Mouse (Mus musculus) CH12.LX (cell line): ENCODE measurements around the gene Galnt3. TPM values are rescaled to one million over a fixed set of nuclear protein-coding genes. Genes with fewer than 3 reads are reported as not detected.

Source experiments
- DNase-seq: peaks from one replicate; pipeline ENCODE4 v3.0.0-alpha.2; 2013; ENCODE audit errors: extremely low read depth
- H3K27ac ChIP-seq: 2 replicates; pipeline ENCODE4 v1.5.1; 2012; ENCODE audit warnings: low read depth, mild to moderate bottlenecking, control low read depth, moderate library complexity; ENCODE audit not compliant: insufficient read depth
- H3K27me3 ChIP-seq: replicated peaks from 2 replicates; pipeline ENCODE3; 2012; ENCODE audit warnings: inconsistent platforms
- H3K36me3 ChIP-seq, 2 experiments: replicated peaks in 1 of 2; 2 replicates each; pipeline versions ENCODE3 to v1.6.1; 2012; ENCODE audit warnings: inconsistent platforms in 1 of 2, low read length in 1 of 2, mild to moderate bottlenecking in 1 of 2, mixed read lengths in 1 of 2, moderate library complexity in 1 of 2; ENCODE audit not compliant: control insufficient read depth in 1 of 2, insufficient read depth in 1 of 2
- H3K4me1 ChIP-seq, 2 experiments: 2 replicates each; pipeline ENCODE4 v1.6.1; 2012; ENCODE audit warnings: inconsistent platforms in 1 of 2, moderate library complexity in 1 of 2; ENCODE audit not compliant: insufficient read depth in 2 of 2, control insufficient read depth in 1 of 2
- H3K4me2 ChIP-seq: 2 replicates; pipeline ENCODE4 v1.6.1; 2012; ENCODE audit warnings: low read depth, mild to moderate bottlenecking, control low read depth; ENCODE audit not compliant: poor library complexity, insufficient read depth, severe bottlenecking
- H3K4me3 ChIP-seq, 3 experiments: fragments of 150-350 bp in 1 of 3; sonication (generic) in 1 of 3; replicated peaks in 1 of 3; 2 replicates each; pipeline versions ENCODE3 to v1.5.1; 2011 to 2012; ENCODE audit warnings: low read depth in 2 of 3, low read length in 2 of 3, mild to moderate bottlenecking in 2 of 3, moderate library complexity in 2 of 3, control low read depth in 1 of 3, improper control_type of control experiment in 1 of 3, inconsistent platforms in 1 of 3, mixed read lengths in 1 of 3; ENCODE audit not compliant: poor library complexity in 1 of 3
- H3K79me2 ChIP-seq: replicated peaks from 2 replicates; pipeline ENCODE4 v1.6.1; 2012; ENCODE audit warnings: mild to moderate bottlenecking, moderate library complexity; ENCODE audit not compliant: control insufficient read depth, poor library complexity, insufficient read depth, severe bottlenecking; ENCODE audit errors: extremely low read depth
- H3K9ac ChIP-seq: 2 replicates; pipeline ENCODE4 v1.6.1; 2012; ENCODE audit warnings: low read depth, mild to moderate bottlenecking, control low read depth, moderate library complexity; ENCODE audit not compliant: insufficient read depth
- H3K9me3 ChIP-seq: replicated peaks from 2 replicates; pipeline ENCODE3; 2012; ENCODE audit warnings: low read length, inconsistent platforms, mixed read lengths
- CTCF ChIP-seq, 2 experiments: IDR thresholded peaks in 1 of 2; conservative IDR thresholded peaks in 1 of 2; 2 replicates each; pipeline ENCODE4 v1.5.1; 2011 to 2012; ENCODE audit warnings: low read depth in 2 of 2, low read length in 2 of 2, improper control_type of control experiment in 1 of 2, inconsistent platforms in 1 of 2, mild to moderate bottlenecking in 1 of 2, moderate library complexity in 1 of 2
- ELF1 ChIP-seq: IDR thresholded peaks from 2 replicates; pipeline ENCODE4 v1.6.1; 2014; ENCODE audit warnings: low read depth, mild to moderate bottlenecking, inconsistent platforms, low read length, improper control_type of control experiment
- HCFC1 ChIP-seq: IDR thresholded peaks from 2 replicates; pipeline ENCODE4 v1.6.1; 2012; ENCODE audit warnings: low read depth, mild to moderate bottlenecking, inconsistent platforms, low read length, improper control_type of control experiment
- JUN ChIP-seq: IDR thresholded peaks from 2 replicates; pipeline ENCODE4 v1.6.1; 2011; ENCODE audit warnings: low read depth, mild to moderate bottlenecking, low read length, improper control_type of control experiment, moderate library complexity; ENCODE audit not compliant: insufficient read depth
- KAT2A ChIP-seq: IDR thresholded peaks from 2 replicates; pipeline ENCODE4 v1.6.1; 2012; ENCODE audit warnings: low read length, improper control_type of control experiment, inconsistent platforms; ENCODE audit not compliant: insufficient replicate concordance
- MAFK ChIP-seq: IDR thresholded peaks from 2 replicates; pipeline ENCODE4 v1.6.1; 2011; ENCODE audit warnings: low read length, improper control_type of control experiment; ENCODE audit not compliant: insufficient replicate concordance
- MAX ChIP-seq: IDR thresholded peaks from 2 replicates; pipeline ENCODE4 v1.6.1; 2011; ENCODE audit warnings: low read length, improper control_type of control experiment
- MAZ ChIP-seq: IDR thresholded peaks from 2 replicates; pipeline ENCODE4 v1.6.1; 2012; ENCODE audit warnings: low read depth, mild to moderate bottlenecking, inconsistent platforms, low read length, improper control_type of control experiment, moderate library complexity
- MXI1 ChIP-seq: IDR thresholded peaks from 2 replicates; pipeline ENCODE4 v1.6.1; 2011; ENCODE audit warnings: mild to moderate bottlenecking, low read depth, low read length, improper control_type of control experiment
- NELFE ChIP-seq: IDR thresholded peaks from 2 replicates; pipeline ENCODE4 v1.6.1; 2011; ENCODE audit warnings: low read depth, low read length, improper control_type of control experiment
- NRF1 ChIP-seq: IDR thresholded peaks from 2 replicates; pipeline ENCODE4 v1.6.1; 2014; ENCODE audit warnings: low read depth, mild to moderate bottlenecking, inconsistent platforms, low read length, improper control_type of control experiment, moderate library complexity
- POLR2A ChIP-seq: IDR thresholded peaks from 2 replicates; pipeline ENCODE4 v1.6.1; 2011; ENCODE audit warnings: low read depth, mild to moderate bottlenecking, improper control_type of control experiment, low read length
- POLR2AphosphoS2 ChIP-seq: IDR thresholded peaks from 2 replicates; pipeline ENCODE4 v1.6.1; 2011; ENCODE audit warnings: low read depth, low read length, improper control_type of control experiment
- RAD21 ChIP-seq: IDR thresholded peaks from 2 replicates; pipeline ENCODE4 v1.6.1; 2011; ENCODE audit warnings: low read depth, mild to moderate bottlenecking, low read length, improper control_type of control experiment, moderate library complexity
- SIN3A ChIP-seq: IDR thresholded peaks from 2 replicates; pipeline ENCODE4 v1.6.1; 2012; ENCODE audit warnings: low read length, improper control_type of control experiment, inconsistent platforms
- TBP ChIP-seq: conservative IDR thresholded peaks from 2 replicates; pipeline ENCODE4 v1.6.1; 2011; ENCODE audit warnings: low read depth, low read length, improper control_type of control experiment
- USF2 ChIP-seq: conservative IDR thresholded peaks from 2 replicates; pipeline ENCODE4 v1.6.1; 2011; ENCODE audit warnings: low read depth, low read length, improper control_type of control experiment
- ZC3H11A ChIP-seq: IDR thresholded peaks from 2 replicates; pipeline ENCODE4 v1.6.1; 2012; ENCODE audit warnings: low read depth, mild to moderate bottlenecking, inconsistent platforms, low read length, improper control_type of control experiment
- ZKSCAN1 ChIP-seq: IDR thresholded peaks from 2 replicates; pipeline ENCODE4 v1.6.1; 2012; ENCODE audit warnings: low read depth, inconsistent platforms, low read length, improper control_type of control experiment, borderline replicate concordance
- ZMIZ1 ChIP-seq: IDR thresholded peaks from 2 replicates; pipeline ENCODE4 v1.6.1; 2012; ENCODE audit warnings: low read depth, mild to moderate bottlenecking, inconsistent platforms, low read length, improper control_type of control experiment
- ZNF384 ChIP-seq: IDR thresholded peaks from 2 replicates; pipeline ENCODE4 v1.6.1; 2012; ENCODE audit warnings: low read depth, low read length, improper control_type of control experiment, inconsistent platforms
- dilution Hi-C: fragments of 300-500 bp; cut with MboI; formaldehyde crosslinking; loops from 2 replicates; pipeline ENCODE4 v1.14.3; 2020; ENCODE audit warnings: low sequenced_read_pairs; ENCODE audit not compliant: extremely low pct_unique_long_range_greater_than_20kb, extremely low pct_ligation_motif_present
- in situ Hi-C: fragments of 300-500 bp; cut with MboI; formaldehyde crosslinking; loops from 3 replicates; pipeline ENCODE4 v1.14.3; 2019; ENCODE audit warnings: low sequenced_read_pairs, low pct_ligation_motif_present, low pct_unique_long_range_greater_than_20kb, mixed read lengths
- polyA plus RNA-seq: library from polyadenylated mRNA; unstranded; fragments of >175 nt; gene quantifications from 2 replicates; pipeline ENCODE4 v1.2.1, GENCODE M21; 2012; ENCODE audit warnings: low read depth; ENCODE audit not compliant: insufficient read length
- total RNA-seq, 2 experiments: library from RNA; depleted of rRNA; stranded (reverse); fragments of 300-350 nt in 1 of 2; fragments of >200 nt in 1 of 2; gene quantifications; 2 replicates each; pipeline ENCODE4 v1.2.3; 2012 to 2014

Gene Galnt3
- total and polyA plus RNA-seq, 3 experiments: 0.55 to 0.76 TPM; not detected in 1

DNA sequence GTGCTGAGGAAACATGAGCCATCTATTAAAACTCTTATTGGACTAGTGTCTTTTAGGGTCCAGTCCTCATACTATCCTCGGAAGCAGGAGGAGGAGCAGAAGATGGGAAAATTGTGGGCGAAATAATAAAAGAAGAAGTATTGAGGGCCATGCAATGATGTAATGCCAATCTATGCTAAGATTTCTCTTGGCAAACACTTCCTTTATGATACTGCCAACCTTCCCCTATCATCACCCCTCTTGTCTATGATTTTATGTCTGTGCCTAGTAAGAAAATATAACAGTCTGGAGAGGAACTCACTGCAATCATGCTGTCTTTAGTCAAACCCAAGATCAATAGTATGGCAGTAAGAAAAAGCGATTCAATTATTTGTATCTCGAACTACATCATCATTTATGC is 18.5 kb upstream of the Galnt3 start:
- Histone ChIP-seq H3K4me2 (no peak overlapping the region), H3K27ac (no peak overlapping the region), H3K4me3 (no peak overlapping the region), H3K4me1 (no peaks in the 10 kb centered on the region), H3K27me3 (no peaks in the 10 kb centered on the region), H3K9ac (no peak overlapping the region)
- no peak for DNase-seq
- no peak for TF ChIP-seq RAD21
- no peak for TF ChIP-seq MAFK
- no peak for TF ChIP-seq POLR2A
- no peak for TF ChIP-seq ZNF384
- TF ChIP-seq, all 38 proteins: peak for 0
- H3K79me2 ChIP-seq: no peaks in the 10 kb centered on the region
- no peaks in the 10 kb centered on the region for H3K36me3 ChIP-seq
- H3K9me3 ChIP-seq: peaks cover 2% of the 10 kb centered on the region
- in situ Hi-C loops (no loop called here), dilution Hi-C loops (no loop called here)

DNA sequence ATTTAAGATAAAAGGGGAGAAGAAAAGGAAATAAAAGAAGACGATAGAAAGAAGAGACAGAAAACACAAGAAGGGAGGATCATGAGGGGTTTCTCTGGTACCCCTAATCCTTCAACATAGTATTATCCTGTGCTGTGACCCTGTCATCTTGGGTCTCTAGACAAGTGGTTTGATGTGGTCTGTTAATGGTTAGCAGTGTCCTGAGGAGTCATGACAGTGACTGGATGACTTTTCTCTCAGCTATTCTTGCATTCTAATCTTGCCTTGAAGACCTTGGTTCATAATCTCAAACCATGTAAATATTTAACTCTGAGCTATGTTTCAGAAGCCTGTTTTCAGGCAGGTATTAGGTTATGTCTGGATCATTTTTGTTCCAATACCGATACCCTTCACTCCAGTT is 17.9 kb upstream of the Galnt3 start:
- dilution Hi-C loops (no loop called here), in situ Hi-C loops (no loop called here)
- Histone ChIP-seq H3K79me2 (no peaks in the 10 kb centered on the region), H3K4me3 (no peak overlapping the region), H3K4me1 (no peaks in the 10 kb centered on the region), H3K9me3 (peaks cover 2% of the 10 kb centered on the region), H3K4me2 (no peak overlapping the region), H3K27me3 (no peaks in the 10 kb centered on the region), H3K9ac (no peak overlapping the region), H3K36me3 (no peaks in the 10 kb centered on the region), H3K27ac (no peak overlapping the region)
- no peak for TF ChIP-seq KAT2A
- TF ChIP-seq ZMIZ1: no peak
- TF ChIP-seq MAX: no peak
- TF ChIP-seq NRF1: no peak
- no peak for TF ChIP-seq MAZ
- no peak for TF ChIP-seq POLR2AphosphoS2
- no peak for TF ChIP-seq USF2
- TF ChIP-seq MXI1: no peak
- no peak for TF ChIP-seq ZKSCAN1
- TF ChIP-seq ELF1: no peak
- TF ChIP-seq JUN: no peak
- TF ChIP-seq CTCF (conservative IDR thresholded peaks at IDR 0.05 in 1 of 2, IDR thresholded peaks at IDR 0.05 in 1 of 2; ENCODE audit: low read depth in 2 of 2, low read length in 2 of 2): no peak
- TF ChIP-seq POLR2A: no peak
- no peak for DNase-seq

DNA sequence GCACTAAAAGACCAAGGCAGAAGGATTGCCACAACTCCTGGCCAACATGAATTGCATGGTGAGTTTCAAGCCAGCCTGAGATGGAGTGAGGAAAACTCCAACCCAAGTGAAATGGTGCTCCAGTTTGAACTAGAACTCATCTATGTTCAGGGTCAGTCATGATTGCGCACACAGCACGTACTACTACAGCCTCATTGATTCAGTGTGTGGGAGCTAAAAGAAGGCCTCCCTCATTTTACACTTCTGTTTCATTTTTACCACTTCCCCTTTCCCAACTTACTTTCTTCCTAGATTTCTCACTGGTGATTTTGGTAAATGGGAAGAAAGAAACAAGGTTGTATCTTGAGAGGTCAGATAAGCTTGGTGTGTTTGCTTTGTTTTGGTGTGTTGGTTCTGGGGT is 17.5 kb upstream of the Galnt3 start:
- DNase-seq: no peak
- no peak overlapping the region for H3K4me3 ChIP-seq
- TF ChIP-seq ZC3H11A: no peak
- TF ChIP-seq POLR2AphosphoS2: no peak
- TF ChIP-seq NELFE: no peak
- no peak for TF ChIP-seq TBP
- TF ChIP-seq SIN3A: no peak
- TF ChIP-seq JUN: no peak
- no peak for TF ChIP-seq HCFC1
- H3K79me2 ChIP-seq: no peaks in the 10 kb centered on the region
- H3K4me1 ChIP-seq: no peaks in the 10 kb centered on the region
- H3K27me3 ChIP-seq: no peaks in the 10 kb centered on the region
- peaks cover 2% of the 10 kb centered on the region for H3K9me3 ChIP-seq
- H3K36me3 ChIP-seq: no peaks in the 10 kb centered on the region
- dilution Hi-C loops (no loop called here), in situ Hi-C loops (no loop called here)
- no peak overlapping the region for H3K9ac ChIP-seq
- no peak overlapping the region for H3K27ac ChIP-seq
- H3K4me2 ChIP-seq: no peak overlapping the region
